Mouse (Mus musculus) lung, embryonic 16.5 days (tissue): ENCODE results near the gene Ano3. TPM values are rescaled to one million over a fixed set of nuclear protein-coding genes. Genes with fewer than 3 reads are reported as not detected.

Experiments
- ATAC-seq: fragments of 200-750 bp; cut with Nextera tagmentation; 2 replicates; pipeline ENCODE4 v1.8.0; 2017; ENCODE audit warnings: low read depth, mild to moderate bottlenecking, moderate library complexity
- H3K27ac ChIP-seq: fragments of 300-500 bp; sonication (generic); 2 replicates; pipeline ENCODE4 v1.5.1; 2014; ENCODE audit warnings: mild to moderate bottlenecking, control low read depth, low read length
- H3K27me3 ChIP-seq: fragments of 300-500 bp; sonication (generic); 2 replicates; pipeline ENCODE4 v1.6.1; 2014; ENCODE audit warnings: low read depth, low read length, mixed read lengths; ENCODE audit not compliant: control insufficient read depth, insufficient read depth
- H3K36me3 ChIP-seq: fragments of 300-500 bp; sonication (generic); 2 replicates; pipeline ENCODE4 v1.6.1; 2014; ENCODE audit warnings: low read length; ENCODE audit not compliant: control insufficient read depth, insufficient read depth
- H3K4me1 ChIP-seq: fragments of 300-500 bp; sonication (generic); replicated peaks from 2 replicates; pipeline ENCODE4 v1.6.1; 2014; ENCODE audit warnings: low read length, mixed read lengths; ENCODE audit not compliant: control insufficient read depth, insufficient read depth
- H3K4me2 ChIP-seq: fragments of 300-500 bp; sonication (generic); 2 replicates; pipeline ENCODE4 v1.6.1; 2014; ENCODE audit warnings: low read depth, low read length, control low read depth
- H3K4me3 ChIP-seq: fragments of 300-500 bp; sonication (generic); 2 replicates; pipeline ENCODE4 v1.5.1; 2014; ENCODE audit warnings: mild to moderate bottlenecking, low read length, control low read depth
- H3K9ac ChIP-seq: fragments of 300-500 bp; sonication (generic); 2 replicates; pipeline ENCODE4 v1.6.1; 2014; ENCODE audit warnings: low read length, control low read depth
- H3K9me3 ChIP-seq: fragments of 300-500 bp; sonication (generic); 2 replicates; pipeline ENCODE4 v1.6.1; 2016; ENCODE audit warnings: low read length; ENCODE audit not compliant: control insufficient read depth
- WGBS: fragments of 180-500 bp; shearing (Covaris S2); extraction: QIAGEN DNeasy Blood & Tissue Kit; methylation state at CpG from one replicate; pipeline ENCODE4 v1.1.7; 2014; 5-methylcytosine and 5-hydroxymethylcytosine counted together
- polyA plus RNA-seq: library from polyadenylated mRNA; unstranded; fragments of >200 nt; fragmentation: Nextera tagmentation; extraction: Ambion mirVana; gene quantifications from 2 replicates; pipeline ENCODE4 v1.2.1, GENCODE M21; 2015

The Ano3 gene
- polyA plus RNA-seq, 1 experiment from 2014 or later, result not detected

DNA sequence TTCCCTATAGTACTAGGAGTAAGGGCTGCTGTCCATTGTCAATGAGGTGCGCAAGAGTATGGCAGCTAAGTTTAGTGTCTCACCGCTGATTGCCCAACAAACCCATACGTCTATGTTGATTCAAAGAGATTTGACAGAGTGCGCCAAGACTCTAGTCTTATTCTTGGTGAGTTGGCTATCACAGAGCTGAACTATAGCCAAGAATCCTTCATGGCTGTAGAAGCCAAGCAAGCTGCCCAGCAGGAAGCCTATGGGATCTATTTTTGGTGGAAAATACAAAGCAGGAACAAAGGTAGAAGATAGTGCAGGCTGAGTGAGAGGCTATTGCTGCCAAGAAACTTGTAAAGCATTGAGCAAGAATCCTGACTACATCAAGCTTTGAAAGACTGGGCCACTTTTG lies 87.3 kb downstream of the Ano3 start:
- Histone ChIP-seq H3K4me2 (no peak overlapping the region), H3K27me3 (no peaks in the 10 kb centered on the region), H3K36me3 (no peaks in the 10 kb centered on the region), H3K4me1 (no peaks in the 10 kb centered on the region), H3K9me3 (no peaks in the 10 kb centered on the region), H3K27ac (no peak overlapping the region), H3K9ac (no peak overlapping the region), H3K4me3 (no peak overlapping the region)
- WGBS, result 92% methylated on average over 4 of the region's 4 CpGs
- ATAC-seq, result no peak

DNA sequence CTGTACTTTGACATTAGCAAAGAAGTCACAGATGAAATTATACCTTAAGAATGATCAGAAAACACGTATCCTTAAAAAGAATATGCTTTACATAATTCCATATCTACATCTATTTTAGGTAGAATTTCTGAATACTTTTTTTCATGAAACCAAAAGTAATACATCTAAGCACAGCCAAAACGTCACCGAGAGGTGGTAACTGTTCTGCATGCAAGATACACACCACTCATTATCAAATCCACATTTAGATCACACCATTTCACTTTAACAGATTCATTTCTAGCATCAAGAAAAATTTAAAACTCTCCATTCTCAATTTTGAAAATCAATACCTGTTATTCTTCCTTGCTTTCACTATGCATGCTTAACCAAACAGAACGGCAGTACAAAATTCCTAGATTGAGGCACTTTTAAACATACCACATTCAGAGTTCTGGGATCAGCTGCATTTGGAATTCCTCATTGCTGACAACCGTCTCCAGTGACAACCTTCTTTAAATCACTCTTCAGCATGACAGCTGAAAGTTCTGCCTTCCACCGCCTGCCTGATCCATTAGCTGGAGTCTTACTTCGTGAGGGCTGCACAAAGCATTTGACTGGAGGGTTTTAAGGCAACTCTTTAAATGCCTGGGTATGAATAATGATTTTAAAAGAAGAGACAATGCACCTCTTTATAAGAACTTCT lies 111.0 kb downstream of the Ano3 start:
- no peak overlapping the region for H3K4me2 ChIP-seq

DNA sequence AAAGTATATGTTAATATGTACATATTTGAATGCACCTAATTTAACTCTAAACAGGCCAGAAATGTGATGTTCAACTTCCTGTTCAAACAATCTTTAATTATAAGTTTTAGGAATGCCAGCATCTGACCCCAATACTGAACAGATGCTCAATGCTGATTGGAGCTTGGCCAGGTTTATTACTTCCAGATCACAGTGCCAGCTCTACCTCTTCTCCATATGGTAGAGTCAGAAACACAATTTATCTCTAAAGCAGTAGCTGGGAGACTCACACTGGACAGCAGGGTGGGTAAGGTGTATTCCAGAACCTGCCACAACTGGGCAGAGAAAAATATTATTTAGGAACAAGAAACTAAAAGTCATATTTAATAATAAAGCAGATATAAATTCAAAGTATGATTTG lies 134.5 kb downstream of the Ano3 start:
- H3K36me3 ChIP-seq, result no peaks in the 10 kb centered on the region
- no peaks in the 10 kb centered on the region for H3K27me3 ChIP-seq
- ATAC-seq, result no peak
- no peak overlapping the region for H3K4me3 ChIP-seq
- H3K9ac ChIP-seq, result no peak overlapping the region
- no peak overlapping the region for H3K4me2 ChIP-seq
- H3K4me1 ChIP-seq, result no peaks in the 10 kb centered on the region
- H3K9me3 ChIP-seq, result no peaks in the 10 kb centered on the region
- H3K27ac ChIP-seq, result no peak overlapping the region

More for the DNA sequence above, 111.0 kb downstream of the Ano3 start:
- WGBS, result 48% methylated on average over 7 of the region's 7 CpGs
- no peaks in the 10 kb centered on the region for H3K36me3 ChIP-seq
- H3K4me3 ChIP-seq, result no peak overlapping the region
- no peak overlapping the region for H3K9ac ChIP-seq
- H3K27ac ChIP-seq, result no peak overlapping the region
- no peaks in the 10 kb centered on the region for H3K4me1 ChIP-seq
- no peaks in the 10 kb centered on the region for H3K9me3 ChIP-seq
- no peaks in the 10 kb centered on the region for H3K27me3 ChIP-seq
- ATAC-seq, result no peak

DNA sequence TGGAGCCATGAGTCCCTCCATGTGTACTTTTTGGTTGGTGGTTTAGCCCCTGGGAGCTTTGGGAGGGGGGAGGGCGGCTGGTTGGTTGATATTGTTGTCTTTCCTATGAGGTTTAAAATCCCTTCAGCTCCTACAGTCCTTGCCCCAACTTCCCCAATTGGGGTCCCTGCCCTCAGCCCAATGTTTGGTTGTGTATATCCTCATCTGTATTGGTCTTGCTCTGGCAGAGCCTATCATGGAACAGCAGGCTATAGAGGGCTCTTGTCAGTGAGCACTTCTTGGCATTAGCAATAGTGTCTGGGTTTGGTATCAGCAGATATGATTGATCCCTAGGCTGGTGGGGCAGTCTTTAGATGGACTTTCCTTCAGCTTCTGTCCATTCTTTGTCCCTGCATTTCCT lies 135.8 kb downstream of the Ano3 start:
- Histone ChIP-seq H3K4me1 (no peaks in the 10 kb centered on the region), H3K9ac (no peak overlapping the region), H3K27me3 (no peaks in the 10 kb centered on the region), H3K4me2 (no peak overlapping the region), H3K27ac (no peak overlapping the region), H3K36me3 (no peaks in the 10 kb centered on the region), H3K4me3 (no peak overlapping the region), H3K9me3 (no peaks in the 10 kb centered on the region)
- 63% methylated on average over 1 of the region's 1 CpGs for WGBS
- ATAC-seq, result no peak

DNA sequence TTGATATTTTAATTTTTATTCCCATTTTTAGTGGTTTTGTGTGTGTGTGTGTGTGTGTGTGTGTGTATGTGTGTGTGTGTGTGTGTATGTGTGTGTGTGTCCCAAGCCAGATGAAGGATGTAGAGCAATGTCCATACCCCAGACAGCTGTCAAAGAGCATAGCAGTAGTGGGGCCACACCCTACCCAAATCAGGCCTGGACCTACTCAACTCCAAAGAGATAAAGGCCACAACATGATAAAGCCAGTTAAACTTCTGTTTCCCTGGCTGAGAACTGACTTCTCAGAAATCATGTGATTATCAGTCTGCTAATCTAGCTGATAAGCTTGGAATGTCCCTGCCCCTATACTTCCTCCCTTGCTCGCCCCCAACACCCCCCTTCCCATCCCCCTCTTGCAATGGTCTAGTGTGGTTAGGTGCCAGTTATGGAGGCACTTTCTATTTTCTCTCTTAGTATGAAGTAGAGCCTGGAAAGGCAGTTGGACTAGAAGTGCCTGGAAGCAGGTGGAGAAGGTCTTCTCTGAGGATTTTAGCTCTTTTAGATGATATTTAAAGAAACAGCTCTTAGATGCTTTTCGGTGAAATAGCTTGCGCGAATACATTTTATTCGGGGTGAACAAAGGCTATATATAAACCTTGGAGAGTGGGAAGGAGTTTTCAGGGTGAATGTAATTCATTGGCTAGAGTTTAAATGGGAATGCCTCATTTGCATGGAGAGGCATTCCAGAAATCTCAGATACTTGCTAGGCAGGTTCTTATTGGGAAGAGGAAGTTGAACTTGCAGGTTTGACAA lies 144.2 kb downstream of the Ano3 start:
- Histone ChIP-seq H3K9ac (no peak overlapping the region), H3K27ac (no peak overlapping the region), H3K9me3 (no peaks in the 10 kb centered on the region), H3K27me3 (no peaks in the 10 kb centered on the region), H3K4me3 (no peak overlapping the region), H3K36me3 (no peaks in the 10 kb centered on the region), H3K4me2 (no peak overlapping the region), H3K4me1 (no peaks in the 10 kb centered on the region)
- ATAC-seq, result no peak
- WGBS, result 79% methylated on average over 5 of the region's 5 CpGs

DNA sequence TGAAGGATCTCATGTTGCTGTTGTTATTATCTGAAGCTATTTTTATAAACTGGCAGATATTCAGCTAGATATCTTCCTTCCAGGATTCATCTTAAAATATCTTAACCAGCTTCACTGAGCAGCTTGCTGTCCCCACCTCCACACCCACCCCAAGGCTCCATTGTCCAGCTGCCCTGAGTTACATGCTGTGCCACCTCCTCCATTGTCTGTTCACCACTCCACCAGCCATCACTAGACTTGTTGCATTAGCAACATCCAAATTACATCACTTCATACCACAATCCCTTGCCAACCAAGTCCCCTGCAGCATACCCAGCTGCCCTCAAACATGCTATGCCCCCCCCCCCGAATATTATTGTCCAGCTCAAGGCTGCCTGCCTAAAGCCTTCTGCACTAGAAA lies 154.8 kb downstream of the Ano3 start:
- no peak overlapping the region for H3K4me2 ChIP-seq
- no peak overlapping the region for H3K27ac ChIP-seq
- H3K36me3 ChIP-seq, result no peaks in the 10 kb centered on the region
- WGBS, result 36% methylated on average over 1 of the region's 1 CpGs
- no peak overlapping the region for H3K4me3 ChIP-seq
- H3K27me3 ChIP-seq, result no peaks in the 10 kb centered on the region
- H3K9ac ChIP-seq, result no peak overlapping the region
- no peak for ATAC-seq
- H3K4me1 ChIP-seq, result no peaks in the 10 kb centered on the region
- H3K9me3 ChIP-seq, result no peaks in the 10 kb centered on the region

DNA sequence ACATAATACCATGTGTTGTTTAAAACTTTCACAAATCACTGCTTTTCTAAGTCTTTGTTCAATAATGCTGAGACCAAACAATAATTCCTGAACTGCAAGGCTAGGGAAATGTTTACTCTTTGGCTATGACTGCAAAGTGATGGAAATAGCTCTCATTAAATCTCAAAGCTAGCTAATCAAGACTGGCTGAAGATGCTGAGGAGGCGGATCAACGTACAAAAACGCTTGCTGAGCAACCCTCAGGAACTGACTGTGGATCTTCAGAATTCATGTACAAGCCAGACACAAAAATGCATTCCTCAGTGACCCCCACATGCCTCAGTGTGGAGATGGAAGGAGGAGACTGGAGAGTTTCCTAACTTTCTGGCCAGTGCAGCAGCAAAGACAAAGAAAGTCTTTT lies 155.3 kb downstream of the Ano3 start:
- ATAC-seq, result no peak
- Histone ChIP-seq H3K4me1 (no peaks in the 10 kb centered on the region), H3K27ac (no peak overlapping the region), H3K9me3 (no peaks in the 10 kb centered on the region), H3K4me2 (no peak overlapping the region), H3K4me3 (no peak overlapping the region), H3K27me3 (no peaks in the 10 kb centered on the region), H3K36me3 (no peaks in the 10 kb centered on the region), H3K9ac (no peak overlapping the region)
- WGBS, result 52% methylated on average over 3 of the region's 3 CpGs

DNA sequence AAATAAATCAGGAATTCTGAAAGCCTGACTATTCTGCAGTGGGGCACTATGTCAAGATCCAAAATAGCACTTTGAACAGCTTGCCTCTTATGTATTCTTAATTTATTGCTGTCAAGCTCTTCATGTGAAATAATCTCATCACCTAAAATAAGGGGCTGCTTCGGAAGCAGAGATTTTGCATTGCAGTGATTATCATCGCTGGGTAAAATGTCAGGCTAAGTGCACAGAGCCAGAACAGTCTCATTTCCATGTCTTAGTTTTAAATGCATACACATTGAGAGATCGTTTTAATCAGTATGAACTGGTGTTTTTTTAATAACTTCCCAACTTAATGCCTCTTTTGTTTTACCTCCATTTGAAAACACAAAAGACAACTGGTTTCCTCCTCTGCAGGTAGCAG lies 163.3 kb downstream of the Ano3 start:
- H3K4me3 ChIP-seq, result no peak overlapping the region
- H3K9ac ChIP-seq, result no peak overlapping the region
- H3K4me2 ChIP-seq, result no peak overlapping the region
- no peak overlapping the region for H3K27ac ChIP-seq
- no peaks in the 10 kb centered on the region for H3K27me3 ChIP-seq
- H3K9me3 ChIP-seq, result no peaks in the 10 kb centered on the region
- no peak for ATAC-seq
- no peaks in the 10 kb centered on the region for H3K36me3 ChIP-seq
- WGBS, result 83% methylated on average over 3 of the region's 3 CpGs
- H3K4me1 ChIP-seq, result no peaks in the 10 kb centered on the region

DNA sequence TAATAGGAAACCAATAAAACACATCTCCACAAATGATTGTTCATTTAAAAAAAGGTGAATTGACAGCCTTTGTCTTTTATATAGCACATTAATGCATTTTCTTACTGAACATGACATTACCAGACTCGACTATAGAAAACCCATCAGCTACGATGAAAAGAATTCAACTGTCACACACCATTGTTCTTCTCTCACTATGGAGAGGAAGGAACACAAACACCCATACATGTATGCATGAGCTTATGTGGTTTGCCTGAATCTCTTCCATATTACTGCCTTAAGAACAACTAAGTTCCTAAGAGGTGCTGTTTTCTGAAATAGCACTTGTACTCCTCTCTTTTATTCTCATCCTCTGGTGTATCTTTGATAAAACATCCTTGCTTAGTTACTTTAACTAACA lies 191.3 kb downstream of the Ano3 start:
- ATAC-seq, result no peak
- no peak overlapping the region for H3K9ac ChIP-seq
- WGBS, result 85% methylated on average over 2 of the region's 2 CpGs
- H3K27me3 ChIP-seq, result no peaks in the 10 kb centered on the region
- H3K36me3 ChIP-seq, result no peaks in the 10 kb centered on the region
- no peak overlapping the region for H3K4me2 ChIP-seq
- H3K9me3 ChIP-seq, result no peaks in the 10 kb centered on the region
- no peak overlapping the region for H3K4me3 ChIP-seq
- no peaks in the 10 kb centered on the region for H3K4me1 ChIP-seq
- H3K27ac ChIP-seq, result no peak overlapping the region
